Mouse (Mus musculus): ENCODE data around the gene Tagln2. TPM values are rescaled to one million over a fixed set of nuclear protein-coding genes. Genes with fewer than 3 reads are reported as not detected.

The Tagln2 gene
- total RNA-seq, 2 experiments from 2014 or later = 14.1 to 15.6 TPM

DNA sequence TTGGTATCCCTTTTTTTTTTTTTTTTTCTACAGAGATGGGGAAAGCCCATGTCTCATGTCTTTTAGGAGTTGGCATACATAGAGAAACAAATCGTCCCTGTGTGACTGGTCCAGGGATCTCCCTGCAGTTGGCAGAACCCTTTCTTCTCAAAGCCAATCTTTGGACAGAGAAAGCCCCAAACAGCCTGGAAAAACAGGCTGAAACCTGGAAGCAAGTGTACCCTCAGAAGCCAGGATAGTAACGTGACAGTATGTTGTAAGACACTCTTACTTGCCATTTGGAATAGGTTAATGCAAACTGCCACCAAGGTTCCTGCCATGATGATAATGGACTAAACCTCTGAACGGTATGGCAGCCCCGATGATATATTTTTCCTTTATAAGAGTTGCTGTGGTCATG, 19.5 kb upstream of the Tagln2 start:
- DNase-seq (ENCODE audit: low spot score in 2 of 2) = no peak

DNA sequence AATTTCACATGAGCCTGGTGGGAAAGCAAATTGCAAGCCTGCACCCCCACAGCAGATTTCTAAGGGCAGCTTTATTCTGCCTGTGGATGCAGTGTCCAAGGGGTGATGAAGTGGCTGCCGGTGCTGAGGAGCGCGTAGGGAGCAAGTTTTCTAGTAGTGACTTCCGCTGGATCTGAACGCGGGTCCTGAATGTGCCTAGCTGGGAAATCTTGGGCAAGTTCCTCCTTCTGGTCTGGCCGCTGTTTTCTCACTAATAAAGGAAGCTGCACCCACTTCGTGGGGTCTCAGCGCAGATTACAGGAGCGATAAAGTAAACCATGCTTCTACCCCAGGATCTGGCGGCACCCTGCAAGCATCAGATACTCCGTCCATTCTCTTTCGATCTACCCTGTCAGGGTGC, 18.7 kb upstream of the Tagln2 start:
- DNase-seq (ENCODE audit: low spot score in 2 of 2) = no peak

DNA sequence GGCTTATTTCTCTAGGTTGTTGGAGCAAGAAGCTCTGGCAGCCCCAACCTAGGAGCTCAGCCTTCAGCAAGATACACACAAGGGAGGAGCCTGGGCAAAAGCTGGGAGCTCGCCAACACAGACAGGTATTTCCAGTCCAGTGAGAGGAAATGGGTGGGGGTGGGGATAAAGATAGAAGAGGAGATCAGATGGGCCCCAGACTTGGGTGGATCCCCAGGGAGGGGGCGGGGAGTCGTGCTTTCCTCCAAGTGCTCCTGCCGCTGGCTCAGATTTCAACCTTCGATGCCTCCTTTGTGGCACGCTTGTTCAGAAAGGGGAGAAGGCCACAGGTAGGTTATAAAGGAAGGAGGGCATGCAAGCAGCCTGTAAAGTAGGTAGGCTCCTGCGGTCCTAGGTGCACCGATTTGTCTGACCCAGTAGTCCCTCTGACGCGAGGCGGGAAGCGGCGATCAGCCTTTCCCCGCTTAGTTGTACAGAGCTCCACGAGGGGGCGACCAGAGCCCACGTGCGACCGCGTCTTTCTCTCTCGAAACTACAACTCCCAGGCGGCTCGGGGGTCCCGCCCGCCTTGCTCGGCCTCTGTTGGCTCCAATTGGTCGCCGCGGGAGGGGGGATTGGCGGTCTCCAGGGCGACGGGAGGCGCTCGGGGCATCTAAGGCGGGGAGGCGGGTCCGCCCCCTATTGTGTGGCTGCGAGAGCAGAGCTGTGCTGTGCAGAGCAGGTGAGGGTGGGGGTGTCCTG, 18.1 kb upstream of the Tagln2 start, which contains the start of gene Igsf9:
Igsf9 (plus strand) TSS at position 249 of the 741 bp plus-strand sequence.
- DNase-seq (ENCODE audit: low spot score in 2 of 2) = peak; percentile 90 to 97

DNA sequence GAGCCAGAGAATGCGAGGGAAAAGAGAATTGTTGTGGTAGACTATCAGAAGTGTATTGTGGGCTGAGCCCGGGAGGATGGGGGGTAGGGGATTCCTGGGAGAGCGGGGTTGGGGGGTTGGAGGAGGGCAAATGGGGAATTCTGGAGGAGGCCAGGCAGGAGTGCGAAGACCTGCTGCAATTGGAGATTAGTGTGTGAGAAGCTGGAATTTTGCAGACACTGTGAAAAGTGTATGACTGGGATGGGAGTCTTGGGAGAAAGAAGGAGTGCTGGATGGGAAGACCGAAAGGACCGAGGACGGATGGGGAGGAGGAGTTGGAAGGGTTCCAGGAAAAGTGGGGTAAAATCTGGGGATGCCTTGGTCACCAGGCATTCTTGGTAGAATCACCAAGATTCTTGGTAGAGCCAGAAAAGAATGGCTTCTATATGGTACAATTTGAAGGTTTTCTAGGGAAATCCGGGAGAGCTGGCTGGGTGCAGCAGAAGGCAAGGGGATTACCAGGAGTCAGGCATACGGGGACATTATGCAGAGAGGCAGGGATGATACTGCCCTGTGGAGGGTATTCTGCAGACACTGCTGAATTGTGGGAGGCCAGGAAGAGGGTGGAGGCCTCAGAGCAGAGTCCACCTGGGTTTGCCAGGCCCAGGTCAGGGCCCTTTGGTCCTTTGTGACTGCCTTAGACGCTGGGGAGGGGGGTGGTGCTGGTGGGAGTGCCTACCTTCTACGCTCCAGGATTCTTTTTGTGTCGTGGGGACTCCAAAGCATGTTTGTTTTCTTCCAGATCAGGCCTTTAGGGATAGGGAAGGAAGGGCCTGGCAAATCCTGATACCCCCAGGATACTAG, 17.1 kb upstream of the Tagln2 start:
- DNase-seq (ENCODE audit: low spot score in 2 of 2) = no peak

DNA sequence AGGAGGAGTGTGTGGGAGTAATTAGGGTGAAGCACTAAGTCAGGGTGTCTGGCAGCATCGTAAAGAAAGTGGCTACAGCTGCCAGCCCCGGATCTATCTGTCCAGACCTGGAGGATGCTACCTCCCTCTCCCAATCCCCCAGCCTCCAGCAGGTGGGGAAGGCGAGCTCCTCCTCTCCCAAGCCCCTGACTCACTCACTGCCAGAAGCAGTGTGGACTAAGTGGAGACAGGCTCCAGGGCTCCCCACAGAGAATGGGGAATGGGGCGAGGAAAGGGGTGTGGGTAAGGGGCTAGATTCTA, 16.5 kb upstream of the Tagln2 start:
- peak in 1 of 2 experiments; percentile 2 for DNase-seq (ENCODE audit: low spot score in 2 of 2)

DNA sequence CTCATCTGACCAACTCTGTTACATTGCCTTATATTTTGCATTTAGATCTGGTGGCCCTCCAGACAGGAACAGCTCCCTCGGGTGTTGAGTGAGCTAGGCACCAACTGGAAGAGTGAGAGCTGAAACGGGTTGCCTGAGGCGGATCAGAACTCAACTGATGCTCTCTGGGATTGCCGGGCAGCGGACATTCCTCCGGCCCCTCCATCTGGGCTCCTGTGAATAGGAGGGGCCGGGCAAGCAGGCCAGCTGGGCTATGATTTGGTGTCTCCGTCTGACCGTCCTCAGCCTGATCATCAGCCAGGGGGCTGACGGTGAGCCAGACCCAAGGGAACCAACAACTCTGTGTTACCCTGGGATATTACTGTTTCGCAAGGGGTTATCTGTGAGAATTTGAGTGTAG, 15.6 kb upstream of the Tagln2 start:
- DNase-seq (ENCODE audit: low spot score in 2 of 2) = no peak

DNA sequence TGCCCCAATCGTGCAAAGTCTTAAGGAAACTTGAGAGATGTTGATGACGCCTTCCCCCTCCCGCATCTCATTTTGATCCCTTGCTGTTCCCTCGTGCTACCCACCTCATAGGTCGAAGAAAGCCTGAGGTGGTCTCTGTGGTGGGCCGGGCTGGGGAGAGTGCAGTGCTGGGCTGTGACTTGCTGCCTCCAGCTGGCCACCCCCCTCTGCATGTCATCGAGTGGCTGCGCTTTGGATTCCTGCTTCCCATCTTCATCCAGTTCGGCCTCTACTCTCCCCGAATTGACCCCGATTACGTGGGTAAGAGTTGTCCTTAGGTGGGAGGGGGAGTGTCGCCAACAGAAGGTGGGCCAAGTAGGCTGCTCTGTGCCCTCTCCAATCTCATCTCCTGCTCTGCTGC, 15.2 kb upstream of the Tagln2 start:
- DNase-seq (ENCODE audit: low spot score in 2 of 2) = no peak

DNA sequence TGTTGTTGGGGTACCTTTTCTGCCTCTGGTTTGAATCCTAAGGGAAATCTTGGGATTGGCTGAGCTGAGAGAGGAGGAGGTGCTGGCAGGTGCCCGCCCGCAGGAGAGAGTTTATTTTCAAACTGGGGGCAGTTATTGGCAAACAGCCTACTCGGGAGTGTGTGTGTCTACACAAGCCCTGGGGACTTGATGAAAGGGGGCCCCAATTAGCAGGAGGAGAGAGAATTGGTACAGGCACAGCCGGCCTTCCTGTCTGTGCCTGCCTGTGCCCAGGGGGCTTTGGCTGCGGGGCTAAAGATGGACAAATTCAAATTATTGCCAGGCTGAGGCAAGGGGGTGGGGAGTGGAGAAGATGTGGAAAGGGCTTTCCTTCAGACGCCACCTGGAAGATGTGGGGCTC, 14.0 kb upstream of the Tagln2 start:
- no peak for DNase-seq (ENCODE audit: low spot score in 2 of 2)

DNA sequence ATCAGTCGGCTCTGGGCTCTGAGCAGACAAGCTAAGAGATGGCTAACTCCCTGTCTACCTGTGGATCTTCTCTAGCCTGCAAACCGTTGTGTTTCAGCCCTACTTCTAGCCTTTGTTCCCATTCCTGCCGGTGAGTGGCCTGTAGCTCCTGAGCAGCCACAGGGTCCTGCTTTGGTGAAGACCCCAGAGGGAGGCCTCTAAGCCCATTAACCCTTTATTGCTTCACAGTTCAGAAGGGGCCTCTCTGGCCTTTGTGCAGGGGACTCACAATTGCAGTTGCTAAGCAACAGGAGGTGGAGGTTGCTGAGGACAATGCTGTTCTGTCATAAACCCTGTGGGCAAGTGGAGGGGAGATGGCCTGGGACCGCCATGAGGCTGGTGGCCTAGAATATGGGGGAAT, 13.6 kb upstream of the Tagln2 start:
- DNase-seq (ENCODE audit: low spot score in 2 of 2) = no peak

DNA sequence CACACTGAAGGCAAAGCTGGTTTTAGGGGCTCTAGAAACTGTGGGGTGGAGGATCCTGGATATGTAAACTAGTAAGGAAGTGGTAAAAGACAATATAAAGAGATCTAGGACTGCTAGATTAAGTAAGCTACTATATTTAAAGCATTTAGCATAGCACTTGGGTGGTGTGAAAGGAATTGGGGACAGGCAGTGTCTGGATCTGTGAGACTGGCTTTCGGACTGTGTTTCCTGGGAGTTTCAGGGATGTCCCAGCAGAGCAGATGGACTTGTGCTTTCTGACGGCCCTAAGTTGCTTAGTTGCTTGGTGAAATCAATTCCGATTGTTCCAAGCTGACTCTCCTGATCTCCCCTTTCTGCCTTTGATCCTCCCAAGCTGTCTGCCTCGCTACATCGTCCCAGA, 13.2 kb upstream of the Tagln2 start:
- no peak for DNase-seq (ENCODE audit: low spot score in 2 of 2)

DNA sequence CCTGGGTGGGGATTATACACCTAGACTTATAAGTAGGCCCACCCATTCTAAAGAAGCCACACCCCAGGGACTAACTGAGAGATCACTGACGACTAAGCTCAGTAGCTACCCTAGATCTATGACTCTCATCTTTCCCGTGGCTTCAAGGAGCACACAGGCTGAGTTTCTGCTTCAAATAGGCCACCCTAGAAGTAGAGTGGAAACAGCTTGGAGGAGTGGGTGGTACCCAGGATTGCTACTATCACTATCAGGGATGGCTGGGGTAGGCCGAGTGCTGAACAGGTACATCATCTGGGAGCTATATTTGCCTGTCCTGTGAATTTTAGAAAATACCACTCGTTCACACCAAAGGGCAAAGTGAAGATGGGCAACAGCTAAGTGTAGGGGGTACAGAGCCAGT, 12.0 kb upstream of the Tagln2 start:
- DNase-seq (ENCODE audit: low spot score in 2 of 2) = no peak

DNA sequence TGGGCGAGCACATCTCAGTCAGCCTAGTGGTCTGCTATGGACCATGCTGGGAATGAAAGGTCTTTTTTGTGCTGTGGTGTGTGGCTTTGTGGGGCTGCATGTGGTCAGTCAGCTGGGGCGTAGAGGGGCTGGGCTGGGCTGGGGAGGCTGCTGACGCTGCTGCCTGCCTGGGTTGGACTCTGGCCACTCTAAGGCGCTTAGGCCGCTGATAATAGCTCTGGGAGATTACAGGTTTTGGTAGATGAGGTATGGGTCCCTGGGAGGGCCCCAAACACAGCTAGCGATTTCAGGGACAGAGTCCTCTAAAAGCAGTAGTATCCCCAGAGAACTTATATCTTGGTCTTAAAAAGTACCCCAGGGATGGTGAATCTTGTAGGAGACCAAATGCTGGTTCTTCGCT, 11.0 kb upstream of the Tagln2 start:
- no peak for DNase-seq (ENCODE audit: low spot score in 2 of 2)

DNA sequence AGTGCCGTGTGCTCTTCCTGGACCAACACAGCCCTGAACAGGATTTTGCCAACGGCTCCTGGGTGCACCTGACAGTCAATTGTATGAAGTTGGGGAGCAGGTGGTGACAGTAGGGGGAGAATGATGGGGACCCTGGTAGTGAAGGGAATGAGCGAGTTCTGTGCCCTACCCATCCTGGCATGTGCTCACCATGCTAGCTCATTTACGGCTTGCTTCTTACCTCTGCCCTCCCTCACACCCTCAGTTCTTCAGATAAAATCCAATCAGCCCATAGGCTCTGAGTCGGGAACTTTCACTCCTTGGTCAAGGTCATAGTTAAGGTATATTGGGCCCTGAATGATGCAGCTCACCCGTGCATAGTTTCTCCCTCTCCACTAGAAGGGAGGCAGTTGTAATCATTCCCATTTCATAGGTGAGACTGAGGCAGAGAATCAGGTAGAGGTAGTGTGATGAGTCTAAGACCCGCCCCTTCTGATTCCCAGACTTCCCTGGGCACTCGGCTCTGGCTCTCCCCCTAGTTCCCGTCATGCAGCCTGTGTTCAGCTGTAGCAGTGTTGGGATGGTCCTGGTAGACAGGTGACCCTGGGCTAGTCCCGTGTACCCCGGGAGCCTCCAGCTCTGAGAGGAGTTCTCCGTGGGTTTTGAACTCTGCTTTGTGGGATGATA, 10.1 kb upstream of the Tagln2 start:
- no peak for DNase-seq (ENCODE audit: low spot score in 2 of 2)

DNA sequence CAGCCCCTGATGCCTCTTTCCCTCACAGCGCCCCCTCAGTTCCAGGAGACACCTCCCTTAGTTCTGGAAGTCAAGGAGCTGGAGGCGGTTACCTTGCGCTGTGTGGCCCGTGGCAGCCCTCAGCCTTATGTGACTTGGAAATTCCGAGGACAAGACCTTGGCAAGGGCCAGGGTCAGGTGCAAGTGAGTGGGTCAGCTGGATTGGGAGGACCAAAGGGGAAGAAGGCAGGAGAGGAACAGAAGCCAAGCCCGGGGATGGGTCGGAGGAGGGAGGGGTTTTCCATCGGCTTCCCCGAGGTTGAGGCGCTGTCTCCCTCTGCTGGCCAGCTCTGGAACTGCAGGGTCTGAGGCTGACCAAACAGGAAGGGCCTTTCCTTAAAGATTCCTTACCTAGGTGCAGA, 9.6 kb upstream of the Tagln2 start:
- DNase-seq (ENCODE audit: low spot score in 2 of 2) = peak; percentile 86 to 87

DNA sequence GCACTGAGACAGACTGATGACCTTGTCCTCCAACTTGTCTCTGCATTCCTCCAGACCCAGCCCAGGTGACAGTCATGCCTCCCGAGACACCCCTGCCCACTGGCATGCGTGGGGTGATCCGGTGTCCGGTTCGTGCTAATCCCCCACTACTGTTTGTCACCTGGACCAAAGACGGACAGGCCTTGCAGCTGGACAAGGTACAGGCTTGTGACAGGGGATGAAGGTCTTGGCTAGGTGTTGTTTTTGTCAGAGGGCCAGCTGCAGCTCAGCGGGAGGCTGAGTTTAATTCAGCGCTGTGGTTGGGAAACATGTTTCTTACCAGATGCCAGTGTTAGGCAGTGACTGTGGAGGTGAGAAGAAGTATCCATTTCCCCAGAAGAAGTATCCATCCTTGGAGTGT, 7.8 kb upstream of the Tagln2 start:
- no peak for DNase-seq (ENCODE audit: low spot score in 2 of 2)

DNA sequence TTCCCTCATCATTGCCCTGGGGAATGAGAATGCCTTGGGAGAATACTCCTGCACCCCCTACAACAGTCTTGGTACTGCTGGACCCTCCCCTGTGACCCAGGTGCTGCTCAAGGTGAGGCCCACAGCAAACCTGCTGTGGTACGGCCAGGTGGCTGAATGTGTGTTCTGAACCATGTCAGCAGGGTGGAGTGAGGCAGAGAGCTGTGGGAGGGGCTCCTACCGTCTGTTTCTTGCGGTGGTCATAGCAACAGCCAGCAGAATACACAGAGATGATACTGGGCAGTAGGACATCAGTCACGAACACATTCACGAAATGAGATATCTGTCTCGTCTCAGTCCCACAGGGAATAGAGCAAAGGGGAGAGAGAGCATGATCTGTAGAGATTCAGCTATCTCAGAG, 6.3 kb upstream of the Tagln2 start:
- no peak for DNase-seq (ENCODE audit: low spot score in 2 of 2)

DNA sequence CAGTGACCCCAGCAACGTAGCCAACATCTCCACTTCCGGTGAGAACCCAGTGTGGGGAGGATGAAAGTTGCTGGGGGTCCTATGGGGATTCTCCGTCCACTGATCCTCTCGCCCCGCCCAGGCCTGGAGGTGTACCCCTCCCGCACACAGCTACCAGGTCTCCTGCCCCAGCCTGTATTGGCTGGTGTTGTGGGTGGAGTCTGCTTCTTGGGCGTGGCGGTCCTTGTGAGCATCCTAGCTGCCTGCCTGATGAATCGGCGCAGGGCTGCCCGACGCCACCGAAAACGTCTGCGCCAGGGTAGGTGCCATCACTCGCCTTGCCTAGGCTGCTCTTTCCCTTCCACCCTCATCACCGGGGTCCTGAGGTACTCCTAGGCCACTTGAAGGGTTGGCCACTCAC, 3.8 kb upstream of the Tagln2 start:
- DNase-seq (ENCODE audit: low spot score in 2 of 2) = no peak

DNA sequence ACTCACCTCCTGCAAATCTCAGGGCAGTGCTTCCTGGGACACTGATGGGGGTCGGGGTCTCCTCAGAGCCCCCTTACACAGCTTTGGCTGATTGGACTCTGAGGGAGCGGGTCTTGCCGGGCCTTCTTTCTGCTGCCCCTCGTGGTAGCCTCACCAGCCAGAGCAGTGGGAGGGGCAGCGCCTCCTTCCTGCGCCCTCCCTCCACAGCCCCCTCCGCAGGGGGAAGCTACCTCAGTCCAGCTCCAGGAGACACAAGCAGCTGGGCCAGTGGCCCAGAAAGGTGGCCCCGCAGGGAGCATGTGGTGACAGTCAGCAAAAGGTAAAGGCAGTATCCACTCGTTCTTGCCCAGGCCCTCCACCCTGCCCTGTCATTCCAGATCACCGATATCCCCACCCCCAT, 2.4 kb upstream of the Tagln2 start:
- DNase-seq (ENCODE audit: low spot score in 2 of 2) = no peak

DNA sequence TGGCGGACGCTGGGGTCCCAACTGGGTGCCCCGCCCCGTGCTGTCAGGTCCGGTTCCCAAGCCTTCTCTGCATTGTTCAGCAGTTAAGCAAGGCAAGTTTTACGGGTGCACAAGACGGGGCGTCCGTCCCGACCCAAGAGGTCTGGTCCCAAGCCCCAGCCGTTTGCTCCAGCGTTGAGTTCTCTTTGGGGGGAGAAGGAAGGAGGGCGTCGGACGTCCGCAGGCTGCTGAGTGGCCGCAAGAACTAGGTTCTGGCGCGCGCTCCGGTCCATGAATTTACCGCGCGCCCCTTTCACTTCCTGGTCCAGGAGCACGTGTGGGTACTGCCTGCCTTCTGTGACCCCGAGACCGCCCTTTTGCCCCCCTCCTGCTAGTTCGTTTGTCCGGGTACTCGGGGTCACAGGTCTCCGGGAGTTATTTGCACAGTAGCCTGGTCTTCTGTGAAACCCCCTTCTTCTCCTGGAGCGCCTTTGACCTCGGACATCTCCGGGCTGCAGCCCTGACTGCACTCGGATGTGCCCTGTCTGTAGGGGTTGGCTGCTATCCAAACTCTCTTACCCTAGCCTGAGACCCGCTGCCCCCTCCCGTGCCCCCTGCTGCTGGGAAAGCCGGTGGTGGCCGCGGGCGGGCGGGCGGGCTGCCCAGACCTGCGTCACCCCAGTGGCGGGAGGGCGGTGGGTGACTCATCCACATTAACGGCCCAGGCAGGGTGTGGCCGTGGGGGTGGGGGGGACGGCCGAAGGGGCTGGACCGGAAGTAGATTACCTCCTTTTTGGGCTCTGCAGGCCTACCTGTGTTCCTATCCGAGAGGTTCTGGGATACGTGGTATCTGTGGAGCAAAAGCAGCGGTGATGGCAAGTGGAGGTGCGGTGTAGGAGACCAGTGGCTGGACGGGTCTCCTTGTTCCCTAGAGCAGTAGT, 864 bp downstream of the Tagln2 start:
- DNase-seq (ENCODE audit: low spot score in 2 of 2) = no peak

DNA sequence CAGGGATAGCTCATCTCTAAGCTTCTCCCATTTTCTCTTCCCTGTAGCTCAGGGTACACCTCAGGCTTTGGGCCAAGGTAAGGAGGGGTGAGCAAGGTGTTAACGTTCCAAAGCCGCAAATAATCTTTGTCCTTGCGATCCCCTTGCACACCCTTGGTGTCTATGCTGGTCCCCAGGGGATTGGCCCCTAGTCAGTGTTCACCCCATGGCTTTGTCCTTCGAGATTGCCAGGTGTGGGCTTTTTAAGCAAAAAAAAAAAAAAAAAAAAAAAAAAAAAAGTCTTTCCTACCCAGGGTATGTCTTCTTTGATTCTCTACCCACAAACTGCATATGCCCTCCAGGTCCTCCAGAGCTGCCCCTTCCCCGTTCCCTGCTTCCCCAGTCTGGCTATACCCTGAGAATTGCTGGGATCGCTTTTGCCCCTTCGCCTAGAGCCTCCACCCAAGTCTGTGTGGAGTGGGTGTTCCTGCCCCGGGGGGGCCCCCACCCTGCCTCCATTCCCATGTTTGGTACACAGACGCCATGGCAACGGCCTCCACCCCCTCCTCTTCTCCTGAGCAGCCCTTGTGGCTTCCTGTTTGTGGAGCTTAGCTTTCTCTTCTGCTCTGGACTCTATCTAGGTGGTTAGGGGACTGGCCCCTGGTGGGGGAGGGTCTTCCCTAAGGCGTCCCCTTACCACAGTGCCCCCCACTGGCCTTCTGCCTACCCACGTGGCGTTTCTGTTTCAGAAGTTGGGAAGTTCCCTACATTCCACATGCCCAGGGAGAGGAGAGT, 1.7 kb downstream of the Tagln2 start:
- DNase-seq (ENCODE audit: low spot score in 2 of 2) = no peak

All from layer of hippocampus, postnatal 14 days (tissue).